Mouse (Mus musculus) bone marrow, adult 2 months (tissue): ENCODE results near the gene Hist1h4m.

Experiments
- CTCF ChIP-seq: fragments of 200-500 bp; IDR thresholded peaks from 2 replicates; pipeline ENCODE4 v1.5.1; 2011; ENCODE audit warnings: low read length, control low read depth; ENCODE audit not compliant: control insufficient read depth, insufficient read depth
- POLR2A ChIP-seq: fragments of 200-500 bp; IDR thresholded peaks from 2 replicates; pipeline ENCODE4 v1.6.1; 2011; ENCODE audit warnings: low read depth, mild to moderate bottlenecking, control low read depth, low read length, borderline replicate concordance; ENCODE audit not compliant: control insufficient read depth

GRCm38 (mm10) chr13:21828511-21828910, 17.0 kb downstream of the Hist1h4m start:
- TF ChIP-seq CTCF (no peak), POLR2A (no peak)
